Mouse (Mus musculus) hindbrain, embryonic 11.5 days (tissue): Measurements from ENCODE around the gene Polr2i. TPM values are rescaled to one million over a fixed set of nuclear protein-coding genes. Genes with fewer than 3 reads are reported as not detected.

Experiments
- ATAC-seq: fragments of 200-750 bp; cut with Nextera tagmentation; 2 replicates; pipeline ENCODE4 v1.8.0; 2017; ENCODE audit warnings: mild to moderate bottlenecking, moderate TSS enrichment, moderate library complexity; ENCODE audit not compliant: low FRiP score
- DNase-seq: peaks from one replicate; pipeline ENCODE4 v3.0.0-alpha.2; 2015; ENCODE audit warnings: low spot score
- H3K27ac ChIP-seq: fragments of 300-500 bp; sonication (generic); 2 replicates; pipeline ENCODE4 v1.5.1; 2014; ENCODE audit warnings: mild to moderate bottlenecking, low read depth, low read length
- H3K27me3 ChIP-seq: fragments of 300-500 bp; sonication (generic); 2 replicates; pipeline ENCODE4 v1.6.1; 2014; ENCODE audit warnings: mild to moderate bottlenecking, low read length, moderate library complexity, mixed read lengths; ENCODE audit not compliant: control insufficient read depth, insufficient read depth
- H3K36me3 ChIP-seq: fragments of 300-500 bp; sonication (generic); 2 replicates; pipeline ENCODE4 v1.6.1; 2014; ENCODE audit warnings: mild to moderate bottlenecking, low read length, moderate library complexity, mixed read lengths; ENCODE audit not compliant: control insufficient read depth, insufficient read depth
- H3K4me1 ChIP-seq: fragments of 300-500 bp; sonication (generic); replicated peaks from 2 replicates; pipeline ENCODE4 v1.6.1; 2014; ENCODE audit warnings: low read length, mixed read lengths; ENCODE audit not compliant: control insufficient read depth, insufficient read depth
- H3K4me2 ChIP-seq: fragments of 300-500 bp; sonication (generic); replicated peaks from 2 replicates; pipeline ENCODE4 v1.6.1; 2014; ENCODE audit warnings: mild to moderate bottlenecking, low read depth, low read length
- H3K4me3 ChIP-seq: fragments of 300-500 bp; sonication (generic); 2 replicates; pipeline ENCODE4 v1.5.1; 2014; ENCODE audit warnings: low read depth, low read length
- H3K9ac ChIP-seq: fragments of 300-500 bp; sonication (generic); 2 replicates; pipeline ENCODE4 v1.6.1; 2014; ENCODE audit warnings: low read depth, low read length
- H3K9me3 ChIP-seq: fragments of 300-500 bp; sonication (generic); 2 replicates; pipeline ENCODE4 v1.6.1; 2016; ENCODE audit warnings: low read length; ENCODE audit not compliant: control insufficient read depth
- WGBS: fragments of 180-500 bp; shearing (Covaris S2); extraction: QIAGEN DNeasy Blood & Tissue Kit; methylation state at CpG from one replicate; pipeline ENCODE4 v1.1.7; 2014; 5-methylcytosine and 5-hydroxymethylcytosine counted together
- polyA plus RNA-seq: library from polyadenylated mRNA; unstranded; fragments of >200 nt; fragmentation: Nextera tagmentation; extraction: Ambion mirVana; gene quantifications from 2 replicates; pipeline ENCODE4 v1.2.1, GENCODE M21; 2014

The Polr2i gene
- polyA plus RNA-seq, 1 experiment from 2014 or later: 176 TPM

GRCm38 (mm10) chr7:30265935-30266334, 34.2 kb downstream of the Polr2i start:
- no peaks in the 10 kb centered on the region for H3K27me3 ChIP-seq
- no peak for ATAC-seq
- no peak for DNase-seq
- 0 out of 2 replicates have a peak, but pooled peaks cover 2% of the 10 kb centered on the region for H3K36me3 ChIP-seq
- H3K4me1 ChIP-seq: no peaks in the 10 kb centered on the region
- no peak overlapping the region for H3K4me3 ChIP-seq
- no peak overlapping the region for H3K9ac ChIP-seq
- WGBS: 93% methylated on average over 7 of the region's 7 CpGs
- no peaks in the 10 kb centered on the region for H3K9me3 ChIP-seq
- no peak overlapping the region for H3K27ac ChIP-seq
- H3K4me2 ChIP-seq: no peak overlapping the region

GRCm38 (mm10) chr7:30266780-30267179, 35.0 kb downstream of the Polr2i start:
- H3K36me3 ChIP-seq: 0 out of 2 replicates have a peak, but pooled peaks cover 2% of the 10 kb centered on the region
- H3K4me1 ChIP-seq: no peaks in the 10 kb centered on the region
- no peak overlapping the region for H3K9ac ChIP-seq
- DNase-seq (no peak), ATAC-seq (no peak)
- H3K27ac ChIP-seq: no peak overlapping the region
- no peaks in the 10 kb centered on the region for H3K27me3 ChIP-seq
- H3K4me3 ChIP-seq: no peak overlapping the region
- no peaks in the 10 kb centered on the region for H3K9me3 ChIP-seq
- H3K4me2 ChIP-seq: no peak overlapping the region
- WGBS: 87% methylated on average over 3 of the region's 3 CpGs

- Histone ChIP-seq H3K4me3 (no peak overlapping the region), H3K27me3 (no peaks in the 10 kb centered on the region), H3K4me1 (no peaks in the 10 kb centered on the region), H3K9me3 (no peaks in the 10 kb centered on the region), H3K4me2 (no peak overlapping the region), H3K9ac (no peak overlapping the region), H3K27ac (no peak overlapping the region), H3K36me3 (no peaks in the 10 kb centered on the region)
- ATAC-seq (no peak), DNase-seq (no peak)
- 92% methylated on average over 4 of the region's 4 CpGs for WGBS
Measured at GRCm38 (mm10) chr7:30269641-30270040, 37.9 kb downstream of the Polr2i start.

GRCm38 (mm10) chr7:30274383-30274782, 42.6 kb downstream of the Polr2i start:
- H3K4me3 ChIP-seq: no peak overlapping the region
- H3K4me1 ChIP-seq: no peaks in the 10 kb centered on the region
- H3K9ac ChIP-seq: no peak overlapping the region
- 86% methylated on average over 6 of the region's 6 CpGs for WGBS
- no peaks in the 10 kb centered on the region for H3K9me3 ChIP-seq
- no peak overlapping the region for H3K4me2 ChIP-seq
- H3K36me3 ChIP-seq: no peaks in the 10 kb centered on the region
- H3K27ac ChIP-seq: no peak overlapping the region
- DNase-seq (no peak), ATAC-seq (no peak)
- H3K27me3 ChIP-seq: no peaks in the 10 kb centered on the region

GRCm38 (mm10) chr7:30278911-30279310, 47.2 kb downstream of the Polr2i start:
- Histone ChIP-seq H3K27me3 (no peaks in the 10 kb centered on the region), H3K4me2 (no peak overlapping the region), H3K4me3 (no peak overlapping the region), H3K36me3 (no peaks in the 10 kb centered on the region), H3K9ac (no peak overlapping the region), H3K27ac (no peak overlapping the region), H3K4me1 (no peaks in the 10 kb centered on the region), H3K9me3 (no peaks in the 10 kb centered on the region)
- ATAC-seq: no peak
- DNase-seq: no peak
- WGBS: 66% methylated on average over 2 of the region's 2 CpGs

GRCm38 (mm10) chr7:30279536-30279935, 47.8 kb downstream of the Polr2i start:
- H3K36me3 ChIP-seq: no peaks in the 10 kb centered on the region
- peak overlapping the region; percentile 67 for H3K4me3 ChIP-seq
- H3K4me1 ChIP-seq: no peaks in the 10 kb centered on the region
- peak overlapping the region; percentile 49 for H3K9ac ChIP-seq
- H3K9me3 ChIP-seq: no peaks in the 10 kb centered on the region
- H3K27ac ChIP-seq: peak overlapping the region; percentile 84; the same call in 1 of the 2 replicates
- ATAC-seq (peak; percentile 17; the same call in 1 of the 2 replicates), DNase-seq (no peak)
- H3K27me3 ChIP-seq: no peaks in the 10 kb centered on the region
- WGBS: 0% methylated on average over 6 of the region's 6 CpGs
- peak overlapping the region; percentile 79 for H3K4me2 ChIP-seq

GRCm38 (mm10) chr7:30279951-30280669, 48.4 kb downstream of the Polr2i start, which contains the start of the genes Thap8 and Wdr62:
TSS of gene Thap8 (plus strand) at chr7:30280094.
TSS of gene Wdr62 (minus strand) at chr7:30280419.
- peak within 1 kb of the TSS; percentile 59 for H3K9ac ChIP-seq
- peak within 1 kb of the TSS; percentile 67 for H3K4me3 ChIP-seq
- ATAC-seq (peak; percentile 98), DNase-seq (peak; percentile 94)
- under 1% methylated on average over 49 of the region's 49 CpGs for WGBS
- H3K27ac ChIP-seq: peak within 1 kb of the TSS; percentile 84
- no peaks in the 10 kb centered on the region for H3K4me1 ChIP-seq
- no peaks in the 10 kb centered on the region for H3K9me3 ChIP-seq
- H3K36me3 ChIP-seq: no peaks in the 10 kb centered on the region
- H3K4me2 ChIP-seq: peak within 1 kb of the TSS; percentile 79
- H3K27me3 ChIP-seq: no peaks in the 10 kb centered on the region

- Histone ChIP-seq H3K27ac (peak overlapping the region; percentile 84), H3K27me3 (no peaks in the 10 kb centered on the region), H3K36me3 (no peaks in the 10 kb centered on the region), H3K9ac (peak overlapping the region; percentile 59), H3K4me1 (no peaks in the 10 kb centered on the region), H3K9me3 (no peaks in the 10 kb centered on the region), H3K4me2 (peak overlapping the region; percentile 79), H3K4me3 (peak overlapping the region; percentile 67)
- WGBS: under 1% methylated on average over 20 of the region's 20 CpGs
- peak; percentile 89 for DNase-seq
- peak; percentile 87 for ATAC-seq
Measured at GRCm38 (mm10) chr7:30280670-30281138, 49.0 kb downstream of the Polr2i start.

- no peak overlapping the region for H3K9ac ChIP-seq
- no peaks in the 10 kb centered on the region for H3K36me3 ChIP-seq
- no peak overlapping the region for H3K4me3 ChIP-seq
- WGBS: 87% methylated on average over 4 of the region's 4 CpGs
- H3K27me3 ChIP-seq: no peaks in the 10 kb centered on the region
- H3K4me2 ChIP-seq: peak overlapping the region; percentile 79; the same call in 1 of the 2 replicates
- DNase-seq (no peak), ATAC-seq (no peak)
- H3K27ac ChIP-seq: no peak overlapping the region
- no peaks in the 10 kb centered on the region for H3K9me3 ChIP-seq
- H3K4me1 ChIP-seq: no peaks in the 10 kb centered on the region
Measured at GRCm38 (mm10) chr7:30281522-30281921, 49.8 kb downstream of the Polr2i start.
